Mouse (Mus musculus): Measurements from ENCODE around the gene Tppp2.

GRCm38 (mm10) chr14:51915030-51915429, 3.2 kb upstream of the Tppp2 start:
- TF ChIP-seq CTCF (IDR thresholded peaks at IDR 0.05; ENCODE audit: borderline replicate concordance, extremely low read depth, insufficient read depth, insufficient read length) (no peak), POLR2A (IDR thresholded peaks at IDR 0.05; ENCODE audit: borderline replicate concordance, extremely low read depth, insufficient read depth, insufficient read length, poor library complexity, severe bottlenecking) (no peak)

All from brain, embryonic 14.5 days (tissue).